Mouse (Mus musculus): Measurements from ENCODE around the gene Olig3. TPM values are rescaled to one million over a fixed set of nuclear protein-coding genes. Genes with fewer than 3 reads are reported as not detected.

The Olig3 gene
- total and polyA plus RNA-seq, 3 experiments = 0.05 TPM; not detected in 2

DNA sequence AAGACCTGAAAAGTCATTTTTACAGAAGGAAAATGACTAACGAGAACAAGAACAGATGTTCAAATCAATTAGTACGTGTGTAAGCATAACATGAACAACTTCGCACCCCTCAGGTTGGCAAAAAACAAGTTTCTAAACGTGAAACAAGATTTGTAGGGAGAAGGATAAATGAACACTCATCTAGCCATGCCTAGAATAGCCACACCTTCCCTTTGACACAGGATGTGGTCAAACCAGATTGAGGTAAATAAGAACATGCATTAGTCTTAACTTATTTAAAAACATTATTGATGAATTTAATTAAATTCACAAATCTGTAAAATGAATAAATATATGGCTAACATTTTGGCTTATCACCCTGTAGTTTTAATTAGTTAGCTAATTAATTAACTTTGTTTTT lies 35.5 kb downstream of the Olig3 start:
- Histone ChIP-seq H3K4me3 (ENCODE audit: low read depth, low read length) (no peak overlapping the region), H3K27me3 (ENCODE audit: insufficient read depth, low read length) (no peaks in the 10 kb centered on the region), H3K36me3 (replicated peaks) (no peaks in the 10 kb centered on the region), H3K4me1 (ENCODE audit: insufficient read depth, low read depth, low read length) (no peaks in the 10 kb centered on the region), H3K9me3 (replicated peaks) (no peaks in the 10 kb centered on the region)
- ATAC-seq (ENCODE audit: extremely low read depth, insufficient number of reproducible peaks, low FRiP score, poor library complexity, severe bottlenecking) (no peak), DNase-seq (ENCODE audit: low spot score) (no peak)
- TF ChIP-seq GATA2 (IDR thresholded peaks at IDR 0.05; ENCODE audit: borderline replicate concordance, low read depth, low read length) (no peak), TAL1 (conservative IDR thresholded peaks at IDR 0.05; ENCODE audit: low read depth, low read length) (no peak), CTCF (IDR thresholded peaks at IDR 0.05; ENCODE audit: low read depth, low read length) (no peak), GATA1 (IDR thresholded peaks at IDR 0.05; ENCODE audit: borderline replicate concordance, low read length) (no peak), POLR2AphosphoS5 (IDR thresholded peaks at IDR 0.05; ENCODE audit: insufficient replicate concordance, low read depth, low read length) (no peak)

DNA sequence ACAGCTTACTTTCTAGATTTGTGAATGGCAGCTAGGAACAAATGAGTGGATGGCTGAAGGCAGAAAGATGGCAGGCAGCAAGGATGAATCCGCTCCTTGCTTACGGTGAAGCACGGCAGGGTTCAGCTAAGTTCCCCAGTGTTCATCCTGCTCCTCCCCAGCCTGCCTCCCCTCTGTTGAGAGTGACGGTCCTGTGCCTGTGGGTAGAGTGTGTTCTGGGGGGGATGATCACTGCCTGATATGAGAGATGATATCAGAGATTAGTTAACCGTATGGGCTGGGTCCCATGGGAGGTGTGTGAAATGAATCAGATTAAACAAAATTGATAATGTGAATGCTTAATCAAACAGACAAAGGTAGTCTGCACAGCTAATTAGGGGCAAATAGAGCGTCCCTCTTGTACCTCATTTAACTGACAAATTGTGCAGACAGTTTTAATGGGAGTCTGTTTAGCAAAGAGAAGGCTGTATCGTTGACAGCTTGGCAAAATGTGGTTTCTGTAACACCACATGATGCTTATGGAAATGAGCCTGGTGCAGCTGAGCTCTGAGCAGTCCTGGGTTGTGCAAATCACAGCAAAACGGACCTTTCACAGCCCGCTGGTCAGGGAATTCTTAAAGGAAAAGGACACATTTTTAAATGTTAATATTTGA lies 40.3 kb downstream of the Olig3 start:
- Histone ChIP-seq H3K36me3 (replicated peaks) (no peaks in the 10 kb centered on the region), H3K4me3 (ENCODE audit: low read depth, low read length) (no peak overlapping the region), H3K4me1 (ENCODE audit: insufficient read depth, low read depth, low read length) (no peaks in the 10 kb centered on the region), H3K27me3 (ENCODE audit: insufficient read depth, low read length) (peaks cover 3% of the 10 kb centered on the region; the same call in 1 of the 2 replicates), H3K9me3 (replicated peaks) (no peaks in the 10 kb centered on the region)
- ATAC-seq (ENCODE audit: extremely low read depth, insufficient number of reproducible peaks, low FRiP score, poor library complexity, severe bottlenecking) (no peak), DNase-seq (ENCODE audit: low spot score) (no peak)
- TF ChIP-seq POLR2AphosphoS5 (IDR thresholded peaks at IDR 0.05; ENCODE audit: insufficient replicate concordance, low read depth, low read length) = no peak
- TF ChIP-seq GATA2 (IDR thresholded peaks at IDR 0.05; ENCODE audit: borderline replicate concordance, low read depth, low read length) = no peak
- TF ChIP-seq GATA1 (IDR thresholded peaks at IDR 0.05; ENCODE audit: borderline replicate concordance, low read length) = no peak
- no peak for TF ChIP-seq CTCF (IDR thresholded peaks at IDR 0.05; ENCODE audit: low read depth, low read length)
- no peak for TF ChIP-seq TAL1 (conservative IDR thresholded peaks at IDR 0.05; ENCODE audit: low read depth, low read length)

DNA sequence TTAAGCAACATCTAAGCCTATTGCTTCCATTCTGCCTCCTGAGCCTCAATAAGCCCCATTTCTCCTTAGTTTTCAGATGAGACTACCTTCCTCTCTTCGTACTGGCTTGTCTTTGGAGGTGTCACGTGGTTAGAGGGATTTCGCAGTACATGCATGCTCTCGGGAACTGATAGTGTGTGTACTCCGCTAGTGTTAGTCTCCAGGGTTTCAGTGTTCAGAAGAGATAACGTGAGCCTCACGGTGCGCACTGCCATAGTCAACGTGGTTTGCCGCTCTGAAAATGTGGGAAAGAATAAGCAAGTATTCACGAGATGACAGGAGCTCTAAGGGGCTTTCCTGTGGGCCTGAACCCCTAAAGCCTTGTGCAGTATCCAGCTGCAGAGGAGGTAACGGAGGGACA lies 41.1 kb downstream of the Olig3 start:
- no peak for TF ChIP-seq GATA1 (IDR thresholded peaks at IDR 0.05; ENCODE audit: borderline replicate concordance, low read length)
- no peak for TF ChIP-seq CTCF (IDR thresholded peaks at IDR 0.05; ENCODE audit: low read depth, low read length)
- Histone ChIP-seq H3K36me3 (replicated peaks) (no peaks in the 10 kb centered on the region), H3K27me3 (ENCODE audit: insufficient read depth, low read length) (peaks cover 3% of the 10 kb centered on the region; the same call in 1 of the 2 replicates), H3K9me3 (replicated peaks) (no peaks in the 10 kb centered on the region), H3K4me1 (ENCODE audit: insufficient read depth, low read depth, low read length) (no peaks in the 10 kb centered on the region), H3K4me3 (ENCODE audit: low read depth, low read length) (no peak overlapping the region)
- ATAC-seq (ENCODE audit: extremely low read depth, insufficient number of reproducible peaks, low FRiP score, poor library complexity, severe bottlenecking) (no peak), DNase-seq (ENCODE audit: low spot score) (no peak)

DNA sequence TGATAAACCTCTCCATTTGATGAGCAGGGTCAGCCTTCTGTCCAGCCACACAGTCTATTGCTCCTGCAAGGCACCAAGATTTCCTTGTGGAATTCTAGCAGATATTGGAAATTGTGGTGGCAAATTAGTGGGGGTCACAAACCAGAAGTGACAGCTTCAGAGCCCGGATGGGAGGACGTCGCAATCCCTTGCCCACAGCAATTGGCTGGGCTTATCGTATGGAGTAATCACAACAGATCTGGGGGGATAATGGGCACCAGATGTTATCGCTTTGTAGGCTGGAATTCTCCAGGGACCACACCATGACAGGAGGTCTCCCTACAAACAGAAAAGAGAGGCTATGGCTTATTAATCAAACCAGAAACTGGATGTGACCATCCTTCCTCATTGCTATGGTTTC lies 44.8 kb downstream of the Olig3 start:
- ATAC-seq (ENCODE audit: extremely low read depth, insufficient number of reproducible peaks, low FRiP score, poor library complexity, severe bottlenecking) (no peak), DNase-seq (ENCODE audit: low spot score) (no peak)
- H3K9me3 ChIP-seq (replicated peaks) = no peaks in the 10 kb centered on the region
- H3K4me3 ChIP-seq (ENCODE audit: low read depth, low read length) = no peak overlapping the region
- no peaks in the 10 kb centered on the region for H3K4me1 ChIP-seq (ENCODE audit: insufficient read depth, low read depth, low read length)
- H3K36me3 ChIP-seq (replicated peaks) = no peaks in the 10 kb centered on the region
- TF ChIP-seq POLR2AphosphoS5 (IDR thresholded peaks at IDR 0.05; ENCODE audit: insufficient replicate concordance, low read depth, low read length) (no peak), GATA1 (IDR thresholded peaks at IDR 0.05; ENCODE audit: borderline replicate concordance, low read length) (no peak), CTCF (IDR thresholded peaks at IDR 0.05; ENCODE audit: low read depth, low read length) (no peak), GATA2 (IDR thresholded peaks at IDR 0.05; ENCODE audit: borderline replicate concordance, low read depth, low read length) (no peak), TAL1 (conservative IDR thresholded peaks at IDR 0.05; ENCODE audit: low read depth, low read length) (no peak)
- H3K27me3 ChIP-seq (ENCODE audit: insufficient read depth, low read length) = peaks cover 3% of the 10 kb centered on the region; the same call in 1 of the 2 replicates

DNA sequence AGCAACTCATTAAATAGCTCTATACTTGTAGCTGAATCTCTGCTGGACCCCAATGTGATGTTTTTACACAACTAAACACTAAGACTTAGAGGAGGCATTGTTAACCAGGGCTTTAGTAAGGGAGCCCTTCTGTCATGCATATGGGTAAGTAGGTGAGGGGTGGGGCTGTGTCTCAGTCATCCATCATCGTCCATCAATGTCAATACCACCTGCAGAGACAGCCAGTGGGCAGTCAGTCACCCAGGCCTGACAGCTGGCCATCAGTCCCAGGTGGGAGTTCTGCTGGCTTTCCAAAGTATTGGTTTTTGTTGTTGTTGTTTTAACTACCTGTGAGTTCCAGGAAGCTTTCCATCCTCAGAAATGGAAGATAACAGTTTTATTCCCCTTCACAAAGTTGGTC lies 48.1 kb downstream of the Olig3 start:
- no peak for TF ChIP-seq GATA2 (IDR thresholded peaks at IDR 0.05; ENCODE audit: borderline replicate concordance, low read depth, low read length)
- DNase-seq (ENCODE audit: low spot score) (no peak), ATAC-seq (ENCODE audit: extremely low read depth, insufficient number of reproducible peaks, low FRiP score, poor library complexity, severe bottlenecking) (no peak)
- Histone ChIP-seq H3K9me3 (replicated peaks) (no peaks in the 10 kb centered on the region), H3K4me1 (ENCODE audit: insufficient read depth, low read depth, low read length) (no peaks in the 10 kb centered on the region), H3K36me3 (replicated peaks) (no peaks in the 10 kb centered on the region), H3K4me3 (ENCODE audit: low read depth, low read length) (no peak overlapping the region), H3K27me3 (ENCODE audit: insufficient read depth, low read length) (peaks cover 3% of the 10 kb centered on the region; the same call in 1 of the 2 replicates)

DNA sequence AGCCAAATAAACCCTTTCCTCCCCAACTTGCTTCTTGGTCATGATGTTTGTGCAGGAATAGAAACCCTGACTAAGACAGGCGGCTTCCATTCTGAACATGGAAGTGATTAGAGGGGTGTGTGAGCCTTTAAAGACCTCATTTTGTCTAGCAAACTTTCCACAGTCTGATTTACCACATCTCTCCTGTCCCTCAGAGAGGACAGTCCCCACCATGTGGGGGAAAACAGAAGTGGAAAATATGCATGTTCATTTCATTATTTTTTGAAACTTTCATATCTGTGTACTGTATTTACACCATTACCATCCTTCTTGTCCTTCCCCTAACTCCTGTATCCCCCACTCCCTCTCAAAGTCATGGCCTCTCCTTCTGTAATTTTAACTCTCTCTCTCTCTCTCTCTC lies 49.6 kb downstream of the Olig3 start:
- TF ChIP-seq GATA1 (IDR thresholded peaks at IDR 0.05; ENCODE audit: borderline replicate concordance, low read length) (no peak), CTCF (IDR thresholded peaks at IDR 0.05; ENCODE audit: low read depth, low read length) (no peak)
- Histone ChIP-seq H3K36me3 (replicated peaks) (no peaks in the 10 kb centered on the region), H3K27me3 (ENCODE audit: insufficient read depth, low read length) (no peaks in the 10 kb centered on the region; the same call in 1 of the 2 replicates), H3K4me3 (ENCODE audit: low read depth, low read length) (no peak overlapping the region), H3K4me1 (ENCODE audit: insufficient read depth, low read depth, low read length) (no peaks in the 10 kb centered on the region), H3K9me3 (replicated peaks) (no peaks in the 10 kb centered on the region)
- DNase-seq (ENCODE audit: low spot score) = no peak
- no peak for ATAC-seq (ENCODE audit: extremely low read depth, insufficient number of reproducible peaks, low FRiP score, poor library complexity, severe bottlenecking)

DNA sequence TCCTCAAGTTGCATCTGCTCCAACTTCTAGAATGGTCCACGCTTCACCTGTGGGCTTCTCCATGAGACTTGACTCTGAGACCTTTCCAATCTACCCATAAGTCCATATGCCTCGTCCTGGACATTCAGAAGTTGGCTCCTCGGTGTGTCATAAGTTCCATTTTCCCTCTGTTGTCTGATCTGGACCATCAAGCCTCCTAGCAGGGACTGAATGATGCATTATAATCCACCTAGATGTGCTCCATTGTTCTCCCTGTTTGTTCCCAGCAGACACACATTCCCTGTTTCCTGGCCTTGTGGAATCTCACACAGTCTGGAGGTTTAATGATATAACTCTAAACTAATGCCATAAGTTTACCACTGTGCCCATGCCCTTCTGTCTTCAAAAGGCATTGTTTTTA lies 50.8 kb downstream of the Olig3 start:
- Histone ChIP-seq H3K4me1 (ENCODE audit: insufficient read depth, low read depth, low read length) (no peaks in the 10 kb centered on the region), H3K27me3 (ENCODE audit: insufficient read depth, low read length) (no peaks in the 10 kb centered on the region; the same call in 1 of the 2 replicates), H3K36me3 (replicated peaks) (no peaks in the 10 kb centered on the region), H3K9me3 (replicated peaks) (no peaks in the 10 kb centered on the region), H3K4me3 (ENCODE audit: low read depth, low read length) (no peak overlapping the region)
- ATAC-seq (ENCODE audit: extremely low read depth, insufficient number of reproducible peaks, low FRiP score, poor library complexity, severe bottlenecking) (no peak), DNase-seq (ENCODE audit: low spot score) (no peak)
- TF ChIP-seq TAL1 (conservative IDR thresholded peaks at IDR 0.05; ENCODE audit: low read depth, low read length) (no peak), GATA2 (IDR thresholded peaks at IDR 0.05; ENCODE audit: borderline replicate concordance, low read depth, low read length) (no peak), CTCF (IDR thresholded peaks at IDR 0.05; ENCODE audit: low read depth, low read length) (no peak), POLR2AphosphoS5 (IDR thresholded peaks at IDR 0.05; ENCODE audit: insufficient replicate concordance, low read depth, low read length) (no peak), GATA1 (IDR thresholded peaks at IDR 0.05; ENCODE audit: borderline replicate concordance, low read length) (no peak)

Other genes with a start within 250 kb of the Olig3 start
- gene Ifngr1, start 235.4 kb downstream of the Olig3 start, total RNA-seq (2014; fragmentation: Nextera tagmentation) = 37.9 and 40.3 TPM in 2 replicates
- gene Ifngr1, start 235.4 kb downstream of the Olig3 start, total RNA-seq (2017) = 25.2 and 26.3 TPM in 2 replicates
- 1.3 and 2.2 TPM in 2 replicates for gene Ifngr1, start 235.4 kb downstream of the Olig3 start, polyA plus RNA-seq (2012)

Measured in G1E (cell line).